Mouse (Mus musculus) frontal cortex, adult 2 months (tissue): Measurements from ENCODE around the gene Lst1. TPM values are rescaled to one million over a fixed set of nuclear protein-coding genes. Genes with fewer than 3 reads are reported as not detected.
A peak's percentile ranks its signal among the peaks of the same experiment; 100 is the strongest.
"Not testable (repeated sequence)": the region's sequence is repeated elsewhere in the genome, so short reads cannot be mapped to it uniquely, and the experiment has no call there.

Source experiments
- DNase-seq, 2 experiments: peaks; one replicate each; pipeline ENCODE4 v3.0.0; 2022; ENCODE audit warnings: low spot score in 1 of 2; ENCODE audit errors: extremely low spot score in 1 of 2
- polyA plus RNA-seq: library from polyadenylated mRNA; depleted of rRNA; stranded (reverse); fragments of >200 nt; gene quantifications from 2 replicates; pipeline ENCODE4 v1.2.3, GENCODE M21; 2012; rRNA removed

Lst1 gene
- polyA plus RNA-seq: 14.3 and 20.7 TPM in 2 replicates

DNA sequence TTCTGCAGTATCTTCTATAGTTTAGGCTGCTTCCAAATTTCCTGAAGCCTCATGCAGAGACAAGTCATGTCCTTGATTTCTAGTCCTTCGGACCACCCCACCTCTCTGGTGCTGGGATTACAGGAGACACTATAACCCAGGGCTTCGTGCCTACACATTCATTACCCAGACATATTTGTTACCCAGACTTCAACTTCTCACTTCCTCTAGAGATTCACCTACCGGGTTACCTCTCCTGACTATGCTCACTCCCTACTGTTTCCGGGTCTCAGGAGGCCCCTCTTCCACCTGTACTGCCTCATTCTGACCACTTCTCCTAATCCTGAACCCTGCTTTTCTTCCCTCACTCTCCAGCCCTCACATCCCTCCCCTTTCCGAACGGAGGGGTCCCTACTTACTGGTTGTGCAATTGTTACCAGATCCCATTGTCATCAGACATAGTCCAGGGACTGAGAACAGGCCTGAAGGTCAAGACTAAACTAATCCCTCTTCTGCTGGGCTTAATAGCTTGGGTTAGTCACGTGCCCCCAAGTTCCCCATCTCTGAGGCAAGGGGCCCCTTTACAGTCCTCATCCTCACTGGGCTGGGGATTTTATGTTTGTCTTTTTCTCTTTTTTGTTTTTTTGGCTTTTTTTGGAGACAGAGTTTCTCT is at the start of gene Lst1:
Gene Lst1 (minus strand): TSS at position 481 of the 652 bp plus-strand sequence.
- no peak for DNase-seq

DNA sequence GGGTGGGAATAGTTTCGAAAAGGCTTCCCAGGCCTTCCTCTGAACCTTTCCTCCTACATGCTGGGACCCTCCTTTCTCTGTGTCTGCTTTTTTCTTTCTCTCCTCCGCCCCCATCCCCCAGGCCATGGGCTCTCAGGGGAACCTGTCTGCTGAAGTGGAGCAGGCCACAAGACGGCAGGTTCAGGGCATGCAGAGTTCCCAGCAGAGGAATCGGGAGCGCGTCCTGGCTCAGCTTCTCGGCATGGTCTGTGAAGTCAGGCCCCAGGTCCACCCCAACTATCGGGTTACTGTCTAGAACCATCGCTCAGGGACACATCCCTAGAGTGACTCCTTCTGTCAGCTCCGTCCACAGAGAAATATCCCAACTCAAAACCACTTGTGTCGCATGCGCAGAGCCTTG is 49.3 kb upstream of the Lst1 start:
- DNase-seq: no peak

DNA sequence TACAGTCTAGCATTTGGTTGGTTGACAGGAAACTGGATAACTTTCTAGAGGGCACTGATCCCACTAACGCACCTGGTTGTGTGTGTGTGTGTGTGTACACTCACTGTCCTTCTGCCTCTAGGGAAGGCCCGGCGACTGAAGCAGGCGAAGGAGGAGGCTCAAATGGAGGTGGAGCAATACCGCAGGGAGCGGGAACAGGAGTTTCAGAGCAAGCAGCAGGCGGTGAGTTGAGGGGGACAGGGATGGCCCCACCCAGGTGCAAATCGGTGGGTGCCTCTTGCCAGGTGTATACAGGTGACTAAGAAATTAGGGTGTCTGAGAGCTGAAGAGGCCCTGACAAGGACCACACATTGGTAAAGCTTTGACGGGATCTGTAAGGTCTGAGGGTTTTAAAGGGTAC is 48.8 kb upstream of the Lst1 start:
- DNase-seq: peak in 1 of 2 experiments; percentile 51

DNA sequence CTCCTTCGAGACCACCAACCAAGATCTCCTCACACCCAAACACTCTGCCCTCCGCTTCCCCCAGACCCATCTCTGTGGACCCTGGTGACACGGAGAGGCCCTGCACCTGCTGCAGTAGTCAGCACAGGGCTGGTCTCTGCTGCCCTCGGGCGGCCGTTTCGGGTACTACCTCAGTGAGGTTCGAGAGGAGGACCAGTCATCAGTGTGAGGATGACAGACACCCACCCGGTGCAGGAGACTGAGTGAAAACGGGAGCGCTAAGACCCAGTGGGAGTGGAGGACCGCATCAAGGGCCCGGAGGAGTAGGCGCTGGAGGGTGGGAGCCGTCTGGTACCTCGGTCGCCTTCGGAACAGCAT is 48.1 kb upstream of the Lst1 start:
- peak; percentile 97 to 100 for DNase-seq

DNA sequence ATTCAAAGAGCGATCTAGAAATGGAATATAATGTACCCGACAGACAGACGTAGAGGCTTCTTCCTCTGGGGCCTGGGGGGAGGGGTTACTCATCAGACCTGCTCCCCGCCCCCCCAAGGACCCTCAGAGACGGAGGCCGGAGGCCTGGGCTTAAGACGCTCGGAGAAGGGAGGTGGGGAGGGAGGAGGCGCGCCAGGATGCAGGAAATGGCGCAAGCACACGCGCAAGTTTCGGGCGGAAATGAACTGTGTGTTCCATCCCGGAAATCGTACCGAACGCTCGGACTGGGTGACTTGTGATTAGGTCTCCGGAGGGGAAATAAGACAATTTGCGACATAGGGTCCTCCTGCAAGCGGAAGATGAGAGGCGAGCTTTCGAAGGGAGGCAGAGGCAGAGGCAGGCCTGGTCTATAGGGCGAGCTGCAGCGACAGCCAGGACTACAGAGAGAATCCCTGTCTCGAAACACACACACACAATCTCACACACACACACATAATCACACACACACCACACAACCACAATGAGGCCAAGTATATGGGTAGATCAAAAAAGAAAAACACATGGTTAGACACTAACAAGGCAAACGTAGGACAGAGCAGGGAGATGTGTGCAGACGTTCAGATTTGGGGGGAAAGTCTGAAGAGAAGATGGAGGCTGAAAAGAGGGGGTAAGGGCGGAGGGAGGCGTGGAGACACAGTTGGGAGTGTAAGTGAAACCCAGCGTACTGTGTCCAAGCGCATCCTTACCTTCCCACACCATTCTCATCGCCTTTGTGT is 47.6 kb upstream of the Lst1 start, which contains the start of gene Nfkbil1:
Gene Nfkbil1 (minus strand): TSS at position 179 of the 776 bp plus-strand sequence.
- peak; percentile 91 to 95 for DNase-seq

DNA sequence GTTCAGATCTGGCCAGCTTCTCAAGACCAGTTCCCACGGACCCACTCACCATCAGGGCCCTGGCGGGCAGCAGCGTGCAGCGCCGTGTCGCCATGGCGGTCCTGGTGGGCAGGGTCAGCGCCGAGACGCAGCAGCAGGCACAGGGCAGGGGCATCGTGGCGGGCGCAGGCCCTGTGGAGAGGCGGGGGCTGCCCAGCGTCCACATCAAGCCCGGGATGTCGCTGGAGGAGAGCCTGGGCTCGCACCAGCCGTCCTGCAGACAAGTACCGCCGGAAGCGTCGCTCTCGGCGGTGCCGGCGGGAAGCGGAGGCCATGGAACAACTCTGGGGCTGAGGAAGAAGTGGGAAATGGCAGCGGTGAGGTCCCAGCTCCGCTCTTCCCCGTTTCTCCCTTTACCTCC is 46.7 kb upstream of the Lst1 start:
- DNase-seq: no peak

DNA sequence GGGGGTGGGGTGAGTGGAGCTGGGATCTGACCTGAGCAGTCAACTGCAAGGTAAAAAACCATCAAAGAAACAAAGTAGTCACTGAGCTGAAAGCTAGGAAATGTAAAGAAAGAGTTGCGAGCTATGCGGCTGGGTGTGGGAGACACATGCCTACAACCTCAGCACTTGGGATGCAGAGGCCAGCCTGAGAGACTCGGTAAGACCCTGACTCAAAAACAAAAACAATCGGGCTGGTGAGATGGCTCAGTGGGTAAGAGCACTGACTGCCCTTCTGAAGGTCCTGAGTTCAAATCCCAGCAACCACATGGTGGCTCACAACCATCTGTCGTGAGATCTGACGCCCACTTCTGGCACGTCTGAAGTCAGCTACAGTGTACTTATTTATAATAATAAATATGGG is 45.9 kb upstream of the Lst1 start:
- DNase-seq: not testable (repeated sequence)

DNA sequence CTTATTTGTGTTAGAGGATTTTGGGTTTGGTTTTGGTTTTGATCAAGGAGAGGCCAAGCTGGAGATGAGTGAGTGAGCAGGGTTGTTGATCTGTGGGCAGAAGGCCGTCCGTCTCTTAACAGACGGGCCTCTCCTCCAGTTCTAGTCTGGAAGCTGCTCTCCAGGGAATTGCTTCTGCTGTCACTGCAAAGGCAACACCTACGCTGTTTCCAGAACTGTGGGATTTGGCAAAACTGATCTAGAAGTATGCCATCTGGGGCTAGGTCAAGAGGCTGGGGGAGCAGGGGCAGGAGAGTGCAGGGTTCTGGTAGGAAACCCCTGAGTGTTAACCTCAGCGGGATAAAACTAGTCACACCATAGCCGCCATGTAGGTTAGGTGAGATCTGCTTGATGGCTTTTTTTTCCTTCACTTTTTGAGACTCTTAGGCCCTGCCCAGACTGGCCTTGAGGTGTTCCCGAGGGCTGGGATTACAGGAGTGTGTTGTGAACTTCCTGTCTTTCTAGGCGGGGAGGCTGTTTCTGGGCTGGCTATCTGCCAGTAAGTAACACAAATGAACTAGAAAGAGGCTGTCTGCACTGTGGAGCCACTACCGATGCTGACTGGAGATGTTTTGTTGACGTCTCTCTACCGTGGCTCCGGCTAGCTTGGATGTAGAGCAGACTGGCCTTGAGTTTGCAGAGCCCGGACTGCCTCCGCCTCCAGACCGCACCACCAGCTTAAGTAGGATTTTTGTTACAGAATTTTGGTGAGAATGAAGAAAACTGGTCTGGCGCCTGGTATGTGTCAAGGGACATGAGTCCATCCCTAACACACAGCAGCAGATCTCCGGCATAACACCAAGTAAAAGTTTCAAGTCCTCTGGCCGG is 45.1 kb upstream of the Lst1 start, which contains the start of gene Atp6v1g2:
Gene Atp6v1g2 (plus strand): TSS at position 547 of the 867 bp plus-strand sequence.
- no peak for DNase-seq

DNA sequence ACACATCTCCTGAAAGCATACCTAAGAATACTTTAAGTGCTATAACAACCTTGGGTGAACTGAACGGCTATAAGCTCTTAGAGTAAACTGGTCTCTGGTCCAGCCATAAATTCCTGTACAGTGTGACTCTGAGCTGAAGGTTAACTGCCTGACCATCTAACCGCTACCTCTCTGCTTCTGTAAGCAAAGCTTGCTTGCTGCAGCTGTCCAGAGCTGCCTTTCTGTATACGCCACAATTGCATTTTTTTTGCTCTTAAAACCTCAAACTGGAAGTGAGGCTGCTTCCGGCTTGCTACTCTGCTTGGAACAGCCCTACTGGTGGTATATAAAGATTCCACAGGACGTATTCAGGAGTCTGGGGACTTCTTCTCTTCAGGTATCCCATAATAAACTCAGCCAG is 44.4 kb upstream of the Lst1 start:
- no peak for DNase-seq

DNA sequence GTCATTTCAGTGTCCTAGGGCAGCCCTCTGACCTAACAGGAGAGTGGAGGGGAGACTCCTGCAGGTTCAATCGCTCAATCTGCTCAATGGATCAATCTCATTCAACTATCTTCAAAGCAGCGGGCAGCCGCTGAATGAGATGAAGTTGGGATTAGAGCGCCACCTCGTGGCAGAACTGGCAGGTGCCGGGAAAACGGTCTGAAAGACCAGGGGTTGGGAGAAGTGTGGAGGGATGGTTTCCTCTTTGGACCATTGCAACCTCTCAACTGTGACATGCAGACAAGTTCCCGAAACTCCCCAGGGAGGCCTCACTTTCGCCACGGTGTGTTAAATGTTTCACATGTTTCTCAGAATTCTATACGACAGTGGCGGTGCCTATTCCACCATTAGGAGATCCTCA is 43.8 kb upstream of the Lst1 start:
- peak in 1 of 2 experiments; percentile 92 for DNase-seq

DNA sequence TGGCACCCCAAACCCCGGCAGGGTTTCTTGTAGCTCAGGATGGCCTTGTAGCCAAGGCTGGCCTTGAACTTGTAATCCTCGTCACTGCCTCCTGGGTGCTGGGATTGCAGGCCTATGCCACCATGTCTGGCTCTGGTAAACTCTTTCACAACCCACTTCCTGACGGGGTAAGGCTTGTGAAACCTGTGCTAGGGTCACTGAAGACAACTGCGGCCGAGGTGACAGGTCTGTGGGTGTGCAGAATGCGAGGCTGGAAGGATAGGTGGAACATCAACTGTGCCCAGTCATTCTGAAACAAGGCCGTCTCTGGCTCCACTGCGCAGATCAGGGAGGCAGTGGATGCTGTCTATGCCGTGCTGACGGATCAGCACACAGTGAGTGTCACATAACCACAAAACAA is 42.8 kb upstream of the Lst1 start:
- no peak for DNase-seq

DNA sequence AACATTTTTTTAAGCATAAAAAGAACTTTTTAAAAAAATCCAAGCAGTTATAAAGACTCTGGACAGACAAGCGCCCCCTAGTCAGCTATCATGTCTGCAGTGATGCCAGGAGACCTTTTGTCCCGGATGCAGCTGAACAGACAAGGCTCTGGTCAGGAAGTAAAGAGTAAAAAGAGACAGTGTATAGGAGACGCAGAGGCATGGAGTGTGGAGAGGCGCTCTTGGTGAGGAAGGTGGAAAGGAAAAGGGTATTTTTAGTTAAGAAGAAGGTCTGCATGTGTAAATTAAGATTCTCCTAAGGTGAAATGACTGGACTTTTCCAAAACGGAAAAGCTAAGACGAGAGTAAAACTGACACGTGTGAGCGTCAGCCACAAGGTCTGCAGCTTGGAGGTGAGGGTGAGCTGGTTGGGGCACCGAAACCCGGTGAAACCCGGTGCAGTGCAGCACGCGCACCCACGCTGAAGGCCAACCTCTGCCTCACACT is 38.4 kb upstream of the Lst1 start:
- DNase-seq: no peak

DNA sequence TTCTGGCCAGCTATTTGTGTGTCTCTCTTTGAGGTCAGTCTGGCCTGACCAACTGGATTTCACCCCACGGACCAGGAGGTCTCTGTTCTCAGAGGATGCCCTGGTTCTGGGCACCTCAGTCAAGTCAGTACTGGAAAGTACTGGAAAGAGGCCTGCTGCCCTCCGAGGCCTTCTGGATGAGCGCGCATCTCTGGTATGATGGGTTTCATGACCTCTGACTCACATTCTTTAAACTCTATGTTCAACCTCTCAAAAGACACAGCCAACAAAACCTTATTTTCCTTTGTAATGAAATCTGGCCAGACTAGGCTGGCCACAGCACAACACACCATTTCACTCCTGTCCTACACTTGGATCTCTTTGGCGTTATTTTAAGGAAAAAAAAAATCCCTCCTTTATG is 37.2 kb upstream of the Lst1 start:
- DNase-seq: no peak

DNA sequence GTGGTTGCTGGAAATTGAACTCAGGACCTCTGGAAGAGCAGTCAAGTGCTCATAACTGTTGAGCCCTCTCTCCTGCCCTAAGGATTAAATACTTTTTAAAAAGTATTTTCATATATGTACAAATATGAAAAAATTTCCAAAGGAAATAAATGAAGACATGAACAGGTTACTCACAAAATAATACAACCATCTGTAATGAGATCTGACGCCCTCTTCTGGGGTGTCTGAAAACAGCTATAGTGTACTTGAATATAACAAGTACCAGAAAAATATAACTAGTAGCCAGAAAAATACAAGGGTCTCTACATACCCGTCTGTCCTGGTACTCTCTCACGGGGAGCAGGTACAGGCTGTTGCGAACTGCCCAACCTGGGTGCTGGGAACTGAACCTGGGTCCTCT is 36.4 kb upstream of the Lst1 start:
- no peak for DNase-seq

DNA sequence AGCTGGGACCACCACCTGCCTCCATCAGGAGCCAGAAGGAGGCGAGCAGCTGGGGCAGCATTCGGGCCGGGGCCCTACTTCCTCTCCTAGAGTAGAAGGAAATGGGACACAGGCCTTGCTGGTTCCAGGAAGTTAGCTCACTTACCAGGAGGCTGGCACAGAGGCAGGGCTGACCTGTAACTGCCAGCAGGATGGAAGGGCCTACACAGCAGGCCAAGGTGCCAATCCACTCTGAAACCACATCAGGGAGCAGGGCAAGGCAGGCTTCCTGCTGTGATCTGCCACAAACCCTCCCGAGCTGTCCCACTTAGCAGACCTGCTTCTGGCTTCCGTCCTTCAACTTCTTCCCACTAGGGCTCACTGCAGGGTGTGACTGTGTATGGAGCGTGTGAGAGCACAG is 34.1 kb upstream of the Lst1 start:
- no peak for DNase-seq

DNA sequence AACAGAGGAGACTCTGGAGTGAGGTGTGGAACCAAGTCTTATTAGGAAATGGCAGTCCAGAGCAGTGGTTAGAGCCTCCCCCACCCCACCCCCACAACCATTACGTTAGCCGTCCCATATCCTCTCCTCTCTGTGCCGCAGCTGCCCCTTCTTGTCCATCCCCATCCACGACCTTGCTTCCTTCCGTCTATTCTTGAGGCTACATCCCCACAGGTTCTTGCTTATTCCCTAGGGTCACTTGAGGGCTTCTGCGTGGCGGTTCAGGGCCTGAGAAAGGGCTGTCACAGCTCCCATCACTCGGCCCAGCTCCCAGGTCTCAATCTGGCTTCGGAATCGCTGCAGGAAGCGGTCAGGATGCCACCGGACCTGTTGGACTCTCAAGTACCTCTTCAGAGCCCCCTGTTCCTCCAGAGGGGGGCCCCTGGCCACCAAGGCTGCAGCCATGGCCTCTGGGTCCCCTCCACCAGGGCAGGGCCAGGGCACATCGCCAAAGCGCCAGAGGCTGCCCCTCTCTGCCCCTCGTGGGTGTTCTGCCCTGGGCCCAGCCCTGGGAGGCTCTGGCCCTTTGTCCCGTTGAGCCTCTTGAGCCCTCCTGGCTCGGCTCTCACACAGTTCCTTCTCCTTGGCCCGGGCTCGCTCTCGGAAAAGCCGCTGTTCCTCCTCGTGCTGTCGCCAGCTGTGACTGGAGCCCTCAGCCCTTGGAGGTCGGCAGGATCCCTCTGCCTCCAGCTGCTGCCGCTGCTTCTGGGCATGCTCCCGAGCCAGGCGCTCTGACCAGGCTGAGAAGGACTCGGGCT is 32.1 kb upstream of the Lst1 start, which contains the start of gene Gm16181:
Gene Gm16181 (plus strand): TSS at position 679 of the 797 bp plus-strand sequence.
- no peak for DNase-seq

DNA sequence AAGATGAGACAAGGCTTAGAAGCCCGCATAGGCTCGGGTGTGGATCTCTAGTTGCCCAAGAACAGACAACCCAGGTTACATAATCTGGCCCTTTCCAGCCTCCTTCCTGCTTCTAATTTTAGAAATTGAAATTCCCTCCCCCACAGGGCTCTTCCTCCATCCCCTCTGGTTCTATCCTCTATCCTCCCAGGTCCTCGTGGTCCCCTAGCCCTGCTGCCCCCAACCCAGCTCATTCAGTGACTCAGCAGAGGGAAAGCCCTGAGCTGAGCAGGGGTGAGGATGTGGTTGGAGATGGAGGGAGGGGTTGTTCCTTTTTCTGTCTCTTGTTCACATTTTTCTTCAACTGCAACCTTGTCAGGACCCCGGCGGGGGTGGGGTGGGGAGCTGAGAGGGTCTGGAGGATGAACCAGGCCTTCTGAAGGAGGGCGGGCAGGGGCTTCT is 31.4 kb upstream of the Lst1 start:
- DNase-seq: no peak

DNA sequence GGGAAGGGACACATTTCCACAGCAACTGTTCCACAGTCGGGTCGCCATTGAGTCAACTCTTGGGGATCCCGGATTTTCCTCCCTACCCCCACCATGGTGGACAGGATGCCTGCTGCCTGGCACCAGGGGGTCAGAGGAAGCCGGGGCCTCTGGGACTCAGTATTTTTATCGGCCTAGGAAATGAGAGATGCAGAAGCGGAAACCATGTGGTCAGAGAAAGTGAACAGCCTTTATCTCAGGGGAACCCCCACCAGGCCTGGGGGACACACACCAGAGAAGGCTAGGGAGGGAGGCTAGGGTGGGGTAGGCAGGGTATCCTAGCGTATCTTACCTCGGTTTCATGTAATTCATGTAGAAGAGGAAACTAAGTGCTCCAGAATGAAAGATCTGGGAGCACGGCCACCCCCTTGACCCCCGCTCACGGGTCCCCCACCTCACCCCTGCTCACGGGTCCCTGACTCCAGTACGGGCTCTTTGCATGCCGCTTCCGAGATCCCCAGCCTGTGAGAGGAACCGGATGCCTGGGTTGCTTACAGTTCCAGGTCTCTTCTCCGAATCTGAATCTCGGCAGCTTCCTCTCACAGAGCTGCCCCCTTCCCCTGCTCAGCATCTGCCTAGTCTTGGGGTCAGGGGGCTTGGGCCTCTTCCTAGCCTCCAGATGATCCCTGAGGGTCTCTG is 30.4 kb upstream of the Lst1 start:
- DNase-seq: no peak

DNA sequence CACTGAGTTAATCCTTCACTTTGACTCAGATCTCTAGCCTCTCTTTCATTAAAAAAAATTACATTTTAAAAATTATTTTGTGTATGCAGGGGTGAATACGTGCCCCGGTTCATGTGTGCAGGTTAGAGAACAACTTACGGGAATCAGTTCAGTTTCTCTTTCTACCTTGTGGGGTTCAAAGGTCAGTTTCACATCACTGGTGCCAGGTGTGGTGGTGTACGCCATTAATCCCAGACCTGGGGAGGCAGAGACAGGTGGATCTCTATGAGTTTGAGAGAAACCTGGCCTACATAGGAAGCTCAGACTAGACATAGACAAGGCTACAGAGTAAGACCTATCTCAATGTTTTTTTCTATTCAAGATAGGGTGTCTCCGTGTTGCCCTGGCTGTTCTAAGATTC is 24.8 kb upstream of the Lst1 start:
- DNase-seq: no peak
